Mouse (Mus musculus) cerebellum, adult 2 months (tissue): ENCODE measurements around the gene Fcho2.

Experiments used
- CTCF ChIP-seq: fragments of 200-500 bp; IDR thresholded peaks from 2 replicates; pipeline ENCODE4 v1.5.1; 2011; ENCODE audit warnings: low read depth, mild to moderate bottlenecking, control low read depth, low read length, moderate library complexity, borderline replicate concordance; ENCODE audit not compliant: insufficient read depth
- POLR2A ChIP-seq: fragments of 200-500 bp; IDR thresholded peaks from 2 replicates; pipeline ENCODE4 v1.6.1; 2011; ENCODE audit warnings: low read length, control low read depth, borderline replicate concordance; ENCODE audit not compliant: insufficient read depth

- TF ChIP-seq CTCF (no peak), POLR2A (no peak)
Observed at GRCm38 (mm10) chr13:98695546-98695945, 119.7 kb downstream of the Fcho2 start.
